Mouse (Mus musculus) spleen, adult 2 months (tissue): Measurements from ENCODE around the gene Coro1c. TPM values are rescaled to one million over a fixed set of nuclear protein-coding genes. Genes with fewer than 3 reads are reported as not detected.
A peak's percentile ranks its signal among the peaks of the same experiment; 100 is the strongest.

ENCODE experiments used
- DNase-seq, 2 experiments: peaks; one replicate each; pipeline versions ENCODE4 v3.0.0 to v3.0.0-alpha.2; 2012 to 2021; ENCODE audit warnings: low spot score in 2 of 2, low read depth in 1 of 2
- H3K27ac ChIP-seq: fragments of 200-500 bp; 2 replicates; pipeline ENCODE4 v1.5.1; 2012; ENCODE audit warnings: low read length, inconsistent platforms; ENCODE audit not compliant: insufficient read depth
- H3K27me3 ChIP-seq: fragments of 200-500 bp; 2 replicates; pipeline ENCODE4 v1.6.1; 2012; ENCODE audit warnings: mild to moderate bottlenecking, moderate library complexity, low read length, inconsistent platforms; ENCODE audit not compliant: control insufficient read depth, insufficient read depth
- H3K36me3 ChIP-seq: fragments of 200-500 bp; 2 replicates; pipeline ENCODE4 v1.6.1; 2012; ENCODE audit warnings: mild to moderate bottlenecking, low read length, inconsistent platforms; ENCODE audit not compliant: control insufficient read depth, insufficient read depth
- H3K4me1 ChIP-seq: fragments of 200-500 bp; 2 replicates; pipeline ENCODE4 v1.6.1; 2011; ENCODE audit warnings: inconsistent platforms; ENCODE audit not compliant: control insufficient read depth, insufficient read depth, insufficient read length
- H3K4me3 ChIP-seq: fragments of 200-500 bp; 2 replicates; pipeline ENCODE4 v1.5.1; 2011; ENCODE audit warnings: mild to moderate bottlenecking, inconsistent platforms; ENCODE audit not compliant: insufficient read depth, insufficient read length; ENCODE audit errors: extremely low read depth
- CTCF ChIP-seq: fragments of 200-500 bp; IDR thresholded peaks from 2 replicates; pipeline ENCODE4 v1.5.1; 2011; ENCODE audit warnings: mild to moderate bottlenecking, inconsistent platforms; ENCODE audit not compliant: insufficient read depth, insufficient read length, insufficient replicate concordance; ENCODE audit errors: extremely low read depth
- POLR2A ChIP-seq: fragments of 200-500 bp; IDR thresholded peaks from 2 replicates; pipeline ENCODE4 v1.6.1; 2011; ENCODE audit warnings: low read depth, low read length, inconsistent platforms
- WGBS: fragments of 180-500 bp; shearing (Covaris S2); methylation state at CpG from one replicate; pipeline ENCODE4 v1.1.7; 2018; 5-methylcytosine and 5-hydroxymethylcytosine counted together
- polyA plus RNA-seq: library from polyadenylated mRNA; depleted of rRNA; stranded (reverse); fragments of >200 nt; gene quantifications from 2 replicates; pipeline ENCODE4 v1.2.3, GENCODE M21; 2012

The Coro1c gene
- polyA plus RNA-seq, 1 experiment: 38.3 TPM

GRCm38 (mm10) chr5:113901074-113901571 lies 7.4 kb downstream of the Coro1c start:
- no peaks in the 10 kb centered on the region for H3K27me3 ChIP-seq
- no peak overlapping the region for H3K27ac ChIP-seq
- peaks cover 10% of the 10 kb centered on the region; the same call in 1 of the 2 replicates for H3K4me1 ChIP-seq
- no peak overlapping the region for H3K4me3 ChIP-seq
- DNase-seq: no peak
- TF ChIP-seq CTCF (no peak), POLR2A (no peak)
- 88% methylated on average over 8 of the region's 8 CpGs for WGBS
- H3K36me3 ChIP-seq: no peaks in the 10 kb centered on the region

- H3K4me1 ChIP-seq: peaks cover 10% of the 10 kb centered on the region; the same call in 1 of the 2 replicates
- peak overlapping the region; percentile 23; the same call in 1 of the 2 replicates for H3K27ac ChIP-seq
- WGBS: 54% methylated on average over 12 of the region's 12 CpGs
- no peaks in the 10 kb centered on the region for H3K27me3 ChIP-seq
- TF ChIP-seq POLR2A (no peak), CTCF (no peak)
- peak overlapping the region; percentile 26; the same call in 1 of the 2 replicates for H3K4me3 ChIP-seq
- no peak for DNase-seq
- H3K36me3 ChIP-seq: no peaks in the 10 kb centered on the region
Measured at GRCm38 (mm10) chr5:113899543-113899942, 9.0 kb downstream of the Coro1c start.

GRCm38 (mm10) chr5:113892005-113892404 lies 16.6 kb downstream of the Coro1c start:
- H3K27me3 ChIP-seq: no peaks in the 10 kb centered on the region
- WGBS: 88% methylated on average over 7 of the region's 7 CpGs
- no peak overlapping the region for H3K4me3 ChIP-seq
- no peak overlapping the region for H3K27ac ChIP-seq
- no peaks in the 10 kb centered on the region for H3K36me3 ChIP-seq
- TF ChIP-seq CTCF: no peak
- no peak for TF ChIP-seq POLR2A
- no peak for DNase-seq
- H3K4me1 ChIP-seq: no peaks in the 10 kb centered on the region

GRCm38 (mm10) chr5:113890874-113891273 lies 17.7 kb downstream of the Coro1c start:
- Histone ChIP-seq H3K36me3 (no peaks in the 10 kb centered on the region), H3K4me3 (no peak overlapping the region), H3K27me3 (no peaks in the 10 kb centered on the region), H3K27ac (0 out of 2 replicates have a peak overlapping the region, but pooled peaks have one; percentile 14), H3K4me1 (no peaks in the 10 kb centered on the region)
- no peak for DNase-seq
- no peak for TF ChIP-seq CTCF
- no peak for TF ChIP-seq POLR2A
- WGBS: 85% methylated on average over 18 of the region's 18 CpGs

DNA sequence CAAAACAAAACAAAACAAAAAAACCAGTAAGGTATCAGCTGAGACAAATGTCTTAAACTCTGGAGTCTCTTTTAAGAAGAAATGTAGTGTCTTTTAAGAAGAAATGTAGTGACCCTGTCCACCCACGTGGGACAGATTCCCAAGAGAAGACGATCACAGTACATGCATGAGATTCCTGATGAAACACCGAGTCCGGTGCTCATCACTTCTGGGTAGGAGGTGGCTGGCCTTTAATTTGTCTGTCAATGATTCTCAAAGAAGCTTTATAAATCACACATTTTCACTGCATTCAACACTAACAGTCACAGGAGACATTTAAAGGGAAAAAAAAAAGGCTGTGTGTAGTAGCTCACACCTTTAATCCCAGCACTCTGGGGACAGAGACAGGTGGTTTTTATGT lies 18.6 kb downstream of the Coro1c start:
- 90% methylated on average over 4 of the region's 4 CpGs for WGBS
- no peak for TF ChIP-seq POLR2A
- no peak for TF ChIP-seq CTCF
- Histone ChIP-seq H3K27me3 (no peaks in the 10 kb centered on the region), H3K27ac (no peak overlapping the region), H3K4me3 (no peak overlapping the region), H3K4me1 (no peaks in the 10 kb centered on the region), H3K36me3 (no peaks in the 10 kb centered on the region)
- DNase-seq: no peak

GRCm38 (mm10) chr5:113889181-113889906 lies 19.2 kb downstream of the Coro1c start:
- no peak overlapping the region for H3K27ac ChIP-seq

More at GRCm38 (mm10) chr5:113889181-113889906, 19.2 kb downstream of the Coro1c start:
- WGBS: 75% methylated on average over 19 of the region's 19 CpGs
- Histone ChIP-seq H3K4me3 (no peak overlapping the region), H3K4me1 (no peaks in the 10 kb centered on the region), H3K27me3 (no peaks in the 10 kb centered on the region), H3K36me3 (no peaks in the 10 kb centered on the region)
- TF ChIP-seq CTCF (no peak), POLR2A (no peak)
- DNase-seq: no peak
